ENCODE assay signal across 8 mouse cellular contexts in the genomic region with DNA sequence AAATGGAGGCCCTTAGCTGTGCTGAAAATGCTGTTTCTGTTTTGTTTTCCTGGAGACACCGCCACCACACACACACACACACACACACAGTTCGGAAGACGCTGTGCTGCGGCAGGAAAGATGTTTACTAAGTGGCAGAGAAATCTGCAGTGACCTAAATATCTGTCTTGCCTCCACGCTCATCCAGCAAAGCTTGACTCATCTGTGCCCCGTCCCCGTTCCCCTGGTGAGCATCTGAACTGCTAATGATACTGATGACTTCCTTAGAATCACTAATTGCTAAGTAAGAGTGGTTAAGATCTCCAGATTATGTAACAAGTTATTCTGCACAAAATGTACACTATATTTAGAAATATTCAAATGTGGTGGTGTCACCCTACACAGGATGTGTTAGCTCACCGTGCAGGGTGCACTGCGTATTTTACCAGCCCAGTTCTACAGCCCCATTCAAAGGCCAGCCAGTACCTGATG. TPM values are rescaled to one million over a fixed set of nuclear protein-coding genes. Genes with fewer than 3 reads are reported as not detected.
A peak's percentile ranks its signal among the peaks of the same experiment; 100 is the strongest.
DNase-seq lines count a peak whose midpoint lies in the region; ATAC-seq and TF ChIP-seq lines count a peak whose summit lies in the region.

No protein-coding gene starts in this region.

- peaks cover 3% of the 10 kb centered on the region; the same call in 1 of the 2 replicates for H3K36me3 ChIP-seq in kidney, adult 2 months (ENCODE audit: control insufficient read depth, insufficient read depth, low read length)
- peaks cover 13 to 36% of the 10 kb centered on the region in 2 experiments for H3K36me3 ChIP-seq in MEL (ENCODE audit: control insufficient read depth in 1 of 2, insufficient read depth in 2 of 2, low read length in 2 of 2)
- H3K36me3 ChIP-seq in forebrain, postnatal 0 days (ENCODE audit: insufficient read depth), result peaks cover 3% of the 10 kb centered on the region; the same call in 1 of the 2 replicates
- H3K36me3 ChIP-seq in limb, embryonic 11.5 days (ENCODE audit: control insufficient read depth, insufficient read depth, low read length), result no peaks in the 10 kb centered on the region
- H3K36me3 ChIP-seq in neural tube, embryonic 15.5 days, result peaks cover 8% of the 10 kb centered on the region; the same call in 1 of the 2 replicates

- TF ChIP-seq CTCF in kidney, adult 2 months (conservative IDR thresholded peaks at IDR 0.05; ENCODE audit: insufficient read depth, insufficient read length, low read depth, low read length), result no peak
- no peak for TF ChIP-seq CTCF in MEL (IDR thresholded peaks at IDR 0.05 in 2 of 3, conservative IDR thresholded peaks at IDR 0.05 in 1 of 3; ENCODE audit: control insufficient read depth in 1 of 3, insufficient read depth in 1 of 3, low read depth in 2 of 3, low read length in 3 of 3, poor library complexity in 1 of 3, severe bottlenecking in 1 of 3)
- TF ChIP-seq CTCF in forebrain, postnatal 0 days (IDR thresholded peaks at IDR 0.05; ENCODE audit: low read depth), result no peak

- WGBS in kidney, adult 2 months, result 19% methylated on average over 9 of the region's 9 CpGs
- WGBS in forebrain, postnatal 0 days, result 23% methylated on average over 9 of the region's 9 CpGs
- WGBS in limb, embryonic 11.5 days, result 62% methylated on average over 9 of the region's 9 CpGs
- WGBS in neural tube, embryonic 15.5 days, result 36% methylated on average over 9 of the region's 9 CpGs

- TF ChIP-seq RAD21 in MEL (IDR thresholded peaks at IDR 0.05; ENCODE audit: low read depth, low read length), result no peak

- ATAC-seq in forebrain, postnatal 0 days, result no peak
- ATAC-seq in limb, embryonic 11.5 days (ENCODE audit: insufficient number of reproducible peaks, low FRiP score, low TSS enrichment, low read depth), result no peak
- no peak for ATAC-seq in neural tube, embryonic 15.5 days (ENCODE audit: low FRiP score)
- ATAC-seq in frontal cortex, adult (ENCODE audit: low TSS enrichment), result no peak; the same call in 1 of the 2 replicates

- TF ChIP-seq EP300 in MEL (IDR thresholded peaks at IDR 0.05; ENCODE audit: low read depth in 1 of 2, low read length in 2 of 2), result peak in 1 of 2 experiments; percentile 45; a peak in 1 of 4 replicates

- no peak for TF ChIP-seq POLR2A in kidney, adult 2 months (IDR thresholded peaks at IDR 0.05; ENCODE audit: low read depth, low read length)
- peak in 1 of 2 experiments; percentile 27; a peak in 1 of 4 replicates for TF ChIP-seq POLR2A in MEL (IDR thresholded peaks at IDR 0.05; ENCODE audit: control insufficient read depth in 1 of 2, insufficient read depth in 1 of 2, low read depth in 1 of 2, low read length in 2 of 2, poor library complexity in 1 of 2)

- peak; percentile 39 for DNase-seq in kidney, adult 2 months
- no peak for DNase-seq in kidney, adult 8-10 months
- peak; percentile 81 for DNase-seq in MEL (ENCODE audit: low read depth, low spot score)
- no peak for DNase-seq in forebrain, postnatal 0 days
- no peak for DNase-seq in limb, embryonic 11.5 days (ENCODE audit: low spot score)
- DNase-seq in cerebellum, postnatal 4 days (ENCODE audit: low spot score in 2 of 2), result no peak

- H3K4me3 ChIP-seq in kidney, adult 2 months (ENCODE audit: insufficient read depth, low read depth, low read length), result no peak overlapping the region
- H3K4me3 ChIP-seq in MEL (ENCODE audit: control insufficient read depth in 1 of 2, insufficient read depth in 1 of 2, low read depth in 2 of 2, low read length in 2 of 2), result peak overlapping the region in 1 of 2 experiments; percentile 4; a peak in 1 of 4 replicates
- H3K4me3 ChIP-seq in forebrain, postnatal 0 days (ENCODE audit: low read depth, low read length), result no peak overlapping the region
- H3K4me3 ChIP-seq in limb, embryonic 11.5 days (ENCODE audit: low read depth, low read length), result no peak overlapping the region
- H3K4me3 ChIP-seq in neural tube, embryonic 15.5 days (replicated peaks), result no peak overlapping the region

- H3K4me2 ChIP-seq in forebrain, postnatal 0 days (ENCODE audit: low read depth), result peak overlapping the region; percentile 99
- no peak overlapping the region for H3K4me2 ChIP-seq in limb, embryonic 11.5 days (ENCODE audit: low read depth, severe bottlenecking)
- H3K4me2 ChIP-seq in neural tube, embryonic 15.5 days, result peak overlapping the region; percentile 93

- H3K79me2 ChIP-seq in MEL (ENCODE audit: control insufficient read depth, insufficient read depth, low read length, poor library complexity), result peaks cover 47% of the 10 kb centered on the region

- H3K4me1 ChIP-seq in kidney, adult 2 months (ENCODE audit: control insufficient read depth, insufficient read depth, low read length), result peaks cover 44% of the 10 kb centered on the region
- peaks cover 9 to 27% of the 10 kb centered on the region in 2 experiments; a peak in 3 of 4 replicates for H3K4me1 ChIP-seq in MEL (ENCODE audit: control insufficient read depth in 1 of 2, insufficient read depth in 2 of 2, low read length in 2 of 2)
- H3K4me1 ChIP-seq in forebrain, postnatal 0 days (ENCODE audit: insufficient read depth), result peaks cover 17% of the 10 kb centered on the region
- H3K4me1 ChIP-seq in limb, embryonic 11.5 days (ENCODE audit: control insufficient read depth, insufficient read depth, low read length), result peaks cover 43% of the 10 kb centered on the region
- H3K4me1 ChIP-seq in neural tube, embryonic 15.5 days, result peaks cover 76% of the 10 kb centered on the region

- H3K27me3 ChIP-seq in kidney, adult 2 months (replicated peaks; ENCODE audit: control insufficient read depth, insufficient read depth, low read length), result no peaks in the 10 kb centered on the region
- no peaks in the 10 kb centered on the region for H3K27me3 ChIP-seq in MEL (ENCODE audit: control insufficient read depth in 1 of 2, insufficient read depth in 2 of 2, low read length in 2 of 2)
- H3K27me3 ChIP-seq in forebrain, postnatal 0 days (ENCODE audit: insufficient read depth, low read length), result no peaks in the 10 kb centered on the region
- H3K27me3 ChIP-seq in limb, embryonic 11.5 days (ENCODE audit: control insufficient read depth, insufficient read depth, low read length), result no peaks in the 10 kb centered on the region
- H3K27me3 ChIP-seq in neural tube, embryonic 15.5 days (replicated peaks), result no peaks in the 10 kb centered on the region

- peak overlapping the region; percentile 68 for H3K27ac ChIP-seq in kidney, adult 2 months (ENCODE audit: insufficient read depth, low read depth, low read length)
- H3K27ac ChIP-seq in MEL (ENCODE audit: control insufficient read depth, low read depth, low read length), result peak overlapping the region; percentile 98
- H3K27ac ChIP-seq in forebrain, postnatal 0 days (ENCODE audit: low read depth, low read length), result 0 out of 2 replicates have a peak overlapping the region, but pooled peaks have one; percentile 85
- peak overlapping the region; percentile 97 for H3K27ac ChIP-seq in limb, embryonic 11.5 days (replicated peaks; ENCODE audit: low read depth, low read length)
- H3K27ac ChIP-seq in neural tube, embryonic 15.5 days (replicated peaks), result peak overlapping the region; percentile 82

- H3K9me3 ChIP-seq in MEL (replicated peaks; ENCODE audit: insufficient read depth, low read length), result no peaks in the 10 kb centered on the region
- no peaks in the 10 kb centered on the region for H3K9me3 ChIP-seq in forebrain, postnatal 0 days (ENCODE audit: low read length)
- H3K9me3 ChIP-seq in limb, embryonic 11.5 days (ENCODE audit: control insufficient read depth, low read length), result no peaks in the 10 kb centered on the region
- H3K9me3 ChIP-seq in neural tube, embryonic 15.5 days (replicated peaks), result no peaks in the 10 kb centered on the region

- H3K9ac ChIP-seq in MEL (ENCODE audit: control insufficient read depth, low read depth, low read length, poor library complexity, severe bottlenecking), result peak overlapping the region; percentile 33
- H3K9ac ChIP-seq in forebrain, postnatal 0 days, result no peak overlapping the region; the same call in 1 of the 2 replicates
- H3K9ac ChIP-seq in limb, embryonic 11.5 days (ENCODE audit: low read length), result no peak overlapping the region
- no peak overlapping the region for H3K9ac ChIP-seq in neural tube, embryonic 15.5 days (replicated peaks)

TF ChIP-seq in MEL, 35 proteins besides CTCF, POLR2A, EP300 and RAD21 (continues in another document):
- TF ChIP-seq ZNF384 (IDR thresholded peaks at IDR 0.05; ENCODE audit: low read depth, low read length) (no peak), MYC (IDR thresholded peaks at IDR 0.05; ENCODE audit: low read depth, low read length) (no peak), MEF2A (IDR thresholded peaks at IDR 0.05; ENCODE audit: extremely low read depth, insufficient replicate concordance, low read depth, low read length, poor library complexity, severe bottlenecking) (peak; percentile 88), JUND (IDR thresholded peaks at IDR 0.05; ENCODE audit: low read depth, low read length) (no peak), UBTF (IDR thresholded peaks at IDR 0.05; ENCODE audit: borderline replicate concordance, insufficient read depth, low read depth, low read length) (no peak), MYB (IDR thresholded peaks at IDR 0.05; ENCODE audit: low read depth, low read length) (no peak), POLR2AphosphoS5 (IDR thresholded peaks at IDR 0.05; ENCODE audit: borderline replicate concordance, low read depth, low read length) (peak; percentile 21; the same call in 1 of the 2 replicates), MXI1 (IDR thresholded peaks at IDR 0.05; ENCODE audit: low read depth, low read length) (no peak), NELFE (IDR thresholded peaks at IDR 0.05; ENCODE audit: low read depth, low read length) (no peak), CHD1 (IDR thresholded peaks at IDR 0.05; ENCODE audit: low read depth, low read length) (no peak; the same call in 1 of the 2 replicates), ETS1 (IDR thresholded peaks at IDR 0.05; ENCODE audit: low read depth, low read length) (peak; percentile 90), ELF1 (IDR thresholded peaks at IDR 0.05; ENCODE audit: low read depth, low read length) (no peak), TCF12 (IDR thresholded peaks at IDR 0.05; ENCODE audit: low read depth, low read length) (no peak; the same call in 1 of the 2 replicates), SIN3A (IDR thresholded peaks at IDR 0.05; ENCODE audit: low read length) (peak; percentile 46; the same call in 1 of the 2 replicates), GATA1 (IDR thresholded peaks at IDR 0.05; ENCODE audit: low read depth, low read length) (peak; percentile 64), MAX (IDR thresholded peaks at IDR 0.05; ENCODE audit: low read length) (no peak)

RNA-seq across cellular contexts. Expression of a gene that starts 8.2 kb away (rescaled TPM):
- polyA plus RNA-seq in kidney, adult 2 months (2012; rRNA removed), result 40.6 and 46.6 TPM in 2 replicates
- 30.4 and 37.2 TPM in 2 replicates for total RNA-seq in MEL (2012; rRNA removed)
- polyA plus RNA-seq in MEL (2012; ENCODE audit: insufficient read depth in 1 of 2, insufficient read length in 2 of 2, low read depth in 1 of 2, low replicate concordance in 2 of 2, missing spikeins in 1 of 2), result 10 to 100 TPM in 1 of 2 experiments, not detected in 1; 17.1 TPM
- total RNA-seq in forebrain, postnatal 0 days (2014; rRNA removed), result 62.3 and 88.6 TPM in 2 replicates
- polyA plus RNA-seq in forebrain, postnatal 0 days (2015; fragmentation: Nextera tagmentation; extraction: Ambion mirVana), result 6.8 and 8.4 TPM in 2 replicates
- 4.9 and 5.6 TPM in 2 replicates for polyA plus RNA-seq in limb, embryonic 11.5 days (2014; fragmentation: Nextera tagmentation; extraction: Ambion mirVana)
- 9.8 and 10.4 TPM in 2 replicates for polyA plus RNA-seq in neural tube, embryonic 15.5 days (2015; fragmentation: Nextera tagmentation; extraction: Ambion mirVana)

Comparison
In these comparisons a context has a peak if more than half of its experiments do, and no peak if none do; other contexts are left out.
1. DNase-seq: peak in kidney, adult 2 months (single experiment) and MEL (single experiment); none in kidney, adult 8-10 months (0 of 2), forebrain, postnatal 0 days (single experiment), limb, embryonic 11.5 days (single experiment) and cerebellum, postnatal 4 days (0 of 2).
2. Peak in every context shown above with its lines, with median percentiles within 50 percentile points of each other: H3K27ac ChIP-seq.